ENCODE assay signal across 19 mouse cellular contexts in the genomic region with DNA sequence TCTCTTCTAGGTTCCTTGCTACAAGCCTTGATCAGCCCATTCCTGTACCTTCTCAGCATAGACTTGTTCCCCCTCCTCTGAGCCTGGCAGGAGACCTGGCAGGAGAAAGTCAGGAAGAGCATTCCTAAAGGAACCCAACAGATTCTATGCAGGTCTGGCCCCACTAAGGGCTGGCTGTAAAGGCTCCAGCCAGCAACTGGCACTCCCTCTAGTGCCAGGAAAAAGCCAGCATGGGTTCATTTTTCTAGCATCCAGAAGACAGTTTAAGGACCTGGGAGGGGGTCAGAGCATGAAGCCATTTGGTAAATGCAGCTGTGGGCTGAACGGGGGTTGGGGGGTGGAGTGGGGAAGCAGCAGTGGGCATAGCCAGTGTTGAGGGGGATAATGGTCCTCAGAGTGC.
DNase-seq lines count a peak whose midpoint lies in the region; ATAC-seq and TF ChIP-seq lines count a peak whose summit lies in the region.
"Had no signal": no experiment of that assay in that cellular context is flagged by ENCODE, and none has a peak within 500 bp of the region (broad histone marks: within the 10 kb centered on the region; RNA-seq: fewer than 3 reads in every experiment).

No protein-coding gene starts in this region.

- intact Hi-C loops in left cerebral cortex, postnatal 25 days (cut with DNase I) = loop anchor here (10.0 kb wide), 1 partner anchor 363 kb away; no protein-coding TSS in a partner anchor

- ATAC-seq in hindbrain, embryonic 12.5 days (ENCODE audit: low FRiP score) = no peak
- ATAC-seq in hindbrain, embryonic 14.5 days (ENCODE audit: low FRiP score) = no peak
- ATAC-seq in lung, embryonic 14.5 days (ENCODE audit: insufficient read depth) = no peak; the same call in 1 of the 2 replicates
- ATAC-seq: forebrain, embryonic 15.5 days; inflammation-experienced regulatory T-cells, adult 6 months; Patski had no signal

- no peaks in the 10 kb centered on the region for H3K9me3 ChIP-seq in hindbrain, embryonic 12.5 days (replicated peaks)
- no peaks in the 10 kb centered on the region for H3K9me3 ChIP-seq in hindbrain, embryonic 14.5 days (ENCODE audit: control insufficient read depth, low read length)
- no peaks in the 10 kb centered on the region for H3K9me3 ChIP-seq in lung, embryonic 14.5 days (ENCODE audit: low read depth, low read length)
- H3K9me3 ChIP-seq in embryonic facial prominence, embryonic 10.5 days = no peaks in the 10 kb centered on the region
- H3K9me3 ChIP-seq: forebrain, embryonic 15.5 days; heart, embryonic 12.5 days; midbrain, embryonic 12.5 days had no signal

- no peak overlapping the region for H3K4me3 ChIP-seq in hindbrain, embryonic 12.5 days
- H3K4me3 ChIP-seq in hindbrain, embryonic 14.5 days (replicated peaks; ENCODE audit: low read length) = no peak overlapping the region
- no peak overlapping the region for H3K4me3 ChIP-seq in lung, embryonic 14.5 days (ENCODE audit: low read depth, low read length)
- no peak overlapping the region for H3K4me3 ChIP-seq in embryonic facial prominence, embryonic 10.5 days
- H3K4me3 ChIP-seq: forebrain, embryonic 15.5 days; heart, embryonic 12.5 days; midbrain, embryonic 12.5 days had no signal

- H3K9ac ChIP-seq in hindbrain, embryonic 12.5 days = no peak overlapping the region
- no peak overlapping the region for H3K9ac ChIP-seq in hindbrain, embryonic 14.5 days
- no peak overlapping the region for H3K9ac ChIP-seq in lung, embryonic 14.5 days
- H3K9ac ChIP-seq: forebrain, embryonic 15.5 days; heart, embryonic 12.5 days; midbrain, embryonic 12.5 days had no signal

- DNase-seq in hindbrain, embryonic 14.5 days (ENCODE audit: low spot score) = no peak
- no peak for DNase-seq in lung, embryonic 14.5 days
- DNase-seq in lung, postnatal 10 days = no peak
- peak; percentile 8 for DNase-seq in adipocyte (ENCODE audit: low spot score)
- DNase-seq in embryonic facial prominence, embryonic 10.5 days (ENCODE audit: low spot score) = no peak
- DNase-seq in adrenal gland, adult (ENCODE audit: inconsistent age in 2 of 2, low spot score in 1 of 2) = no peak
- DNase-seq in left cerebral cortex, postnatal 25 days (ENCODE audit: low spot score in 2 of 2) = no peak
- DNase-seq: adrenal gland, postnatal 36 days; cerebellum, postnatal 36 days; left cerebral cortex, postnatal 4 days; lung, adult 18-20 months had no signal

- WGBS in hindbrain, embryonic 12.5 days = 46% methylated on average over 1 of the region's 1 CpGs
- WGBS in hindbrain, embryonic 14.5 days = 20% methylated on average over 1 of the region's 1 CpGs
- WGBS in lung, embryonic 14.5 days = 41% methylated on average over 1 of the region's 1 CpGs
- 54% methylated on average over 1 of the region's 1 CpGs for WGBS in embryonic facial prominence, embryonic 10.5 days

- no peaks in the 10 kb centered on the region for H3K36me3 ChIP-seq in hindbrain, embryonic 12.5 days
- H3K36me3 ChIP-seq in hindbrain, embryonic 14.5 days (replicated peaks; ENCODE audit: control insufficient read depth, insufficient read depth) = no peaks in the 10 kb centered on the region
- H3K36me3 ChIP-seq in lung, embryonic 14.5 days (ENCODE audit: insufficient read depth) = no peaks in the 10 kb centered on the region
- H3K36me3 ChIP-seq in embryonic facial prominence, embryonic 10.5 days (replicated peaks) = 0 out of 2 replicates have a peak, but pooled peaks cover 3% of the 10 kb centered on the region
- H3K36me3 ChIP-seq: forebrain, embryonic 15.5 days; heart, embryonic 12.5 days; midbrain, embryonic 12.5 days had no signal

- H3K27me3 ChIP-seq in hindbrain, embryonic 12.5 days = no peaks in the 10 kb centered on the region
- H3K27me3 ChIP-seq in hindbrain, embryonic 14.5 days (ENCODE audit: control insufficient read depth, insufficient read depth, low read length) = no peaks in the 10 kb centered on the region
- no peaks in the 10 kb centered on the region for H3K27me3 ChIP-seq in lung, embryonic 14.5 days (ENCODE audit: insufficient read depth, low read length)
- no peaks in the 10 kb centered on the region for H3K27me3 ChIP-seq in embryonic facial prominence, embryonic 10.5 days (replicated peaks; ENCODE audit: low read depth, poor library complexity, severe bottlenecking)
- H3K27me3 ChIP-seq: forebrain, embryonic 15.5 days; heart, embryonic 12.5 days; midbrain, embryonic 12.5 days had no signal

- H3K27ac ChIP-seq in hindbrain, embryonic 12.5 days = peak overlapping the region; percentile 52; the same call in 1 of the 2 replicates
- H3K27ac ChIP-seq in hindbrain, embryonic 14.5 days = no peak overlapping the region
- H3K27ac ChIP-seq in lung, embryonic 14.5 days (ENCODE audit: low read depth) = no peak overlapping the region
- H3K27ac ChIP-seq in embryonic facial prominence, embryonic 10.5 days (replicated peaks) = peak overlapping the region; percentile 37
- H3K27ac ChIP-seq: forebrain, embryonic 15.5 days; macrophage had no signal

- no peak overlapping the region for H3K4me2 ChIP-seq in hindbrain, embryonic 12.5 days (replicated peaks)
- H3K4me2 ChIP-seq in hindbrain, embryonic 14.5 days (replicated peaks) = no peak overlapping the region
- H3K4me2 ChIP-seq in lung, embryonic 14.5 days = no peak overlapping the region
- H3K4me2 ChIP-seq: forebrain, embryonic 15.5 days; heart, embryonic 12.5 days; liver, embryonic 11.5 days; midbrain, embryonic 12.5 days had no signal

- TF ChIP-seq CTCF in lung, embryonic 14.5 days (IDR thresholded peaks at IDR 0.05; ENCODE audit: low read depth) = peak; percentile 13; the same call in 1 of the 2 replicates

- H3K4me1 ChIP-seq in hindbrain, embryonic 12.5 days = peaks cover 39% of the 10 kb centered on the region
- peaks cover 29% of the 10 kb centered on the region for H3K4me1 ChIP-seq in hindbrain, embryonic 14.5 days (replicated peaks; ENCODE audit: control insufficient read depth, insufficient read depth, low read length)
- H3K4me1 ChIP-seq in lung, embryonic 14.5 days (ENCODE audit: insufficient read depth) = no peaks in the 10 kb centered on the region
- peaks cover 54% of the 10 kb centered on the region for H3K4me1 ChIP-seq in embryonic facial prominence, embryonic 10.5 days

Comparison
In these comparisons a context has a peak if more than half of its experiments do, and no peak if none do; other contexts are left out.
1. H3K27ac ChIP-seq: peak in hindbrain, embryonic 12.5 days (single experiment) and embryonic facial prominence, embryonic 10.5 days (single experiment); none in hindbrain, embryonic 14.5 days (single experiment) and lung, embryonic 14.5 days (single experiment).